Mouse (Mus musculus) liver, adult 2 months (tissue): ENCODE data around the gene Zfp668.

Experiments
- CTCF ChIP-seq: fragments of 200-500 bp; IDR thresholded peaks from 2 replicates; pipeline ENCODE4 v1.5.1; 2011; ENCODE audit warnings: low read depth, low read length, control low read depth
- POLR2A ChIP-seq: fragments of 200-500 bp; IDR thresholded peaks from 2 replicates; pipeline ENCODE4 v1.6.1; 2011; ENCODE audit warnings: low read length, control low read depth; ENCODE audit not compliant: insufficient read depth; ENCODE audit errors: extremely low read depth

DNA sequence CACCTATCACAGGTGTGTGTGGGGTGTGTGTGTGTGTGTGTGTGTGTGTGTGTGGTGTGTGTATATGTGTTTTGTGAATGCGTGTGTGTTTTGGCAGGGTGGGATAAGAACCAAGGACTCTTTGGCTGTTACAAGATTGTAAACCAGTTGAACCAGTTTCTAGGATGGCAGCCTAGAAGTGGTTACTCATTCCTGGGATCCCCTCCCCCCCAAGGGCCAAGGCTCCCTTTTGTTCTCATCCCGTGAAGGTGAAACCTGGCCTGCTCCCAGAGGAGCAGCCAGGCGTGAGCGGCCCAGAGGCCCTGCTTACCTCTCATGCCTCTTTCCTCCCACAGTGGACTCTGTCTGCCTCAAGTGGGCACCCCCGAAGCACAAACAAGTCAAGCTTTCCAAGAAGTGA lies 48.6 kb upstream of the Zfp668 start:
- TF ChIP-seq POLR2A = no peak
- no peak for TF ChIP-seq CTCF
